ENCODE assay signal across 15 mouse cellular contexts in genomic region chr12:80787604-80788003, GRCm38 (mm10). TPM values are rescaled to one million over a fixed set of nuclear protein-coding genes. Genes with fewer than 3 reads are reported as not detected.
DNase-seq lines count a peak whose midpoint lies in the region; ATAC-seq and TF ChIP-seq lines count a peak whose summit lies in the region.
"Had no signal": no experiment of that assay in that cellular context is flagged by ENCODE, and none has a peak within 500 bp of the region (broad histone marks: within the 10 kb centered on the region; RNA-seq: fewer than 3 reads in every experiment).

No protein-coding gene starts in this region.

- no peak overlapping the region for H3K27ac ChIP-seq in heart, embryonic 14.5 days (replicated peaks in 1 of 2; ENCODE audit: control insufficient read depth in 1 of 2, insufficient read depth in 1 of 2, low read depth in 2 of 2, low read length in 2 of 2)
- H3K27ac ChIP-seq in cerebellum, adult 2 months (ENCODE audit: insufficient read depth, low read length) = peak overlapping the region; percentile 49
- H3K27ac ChIP-seq in liver, embryonic 15.5 days (replicated peaks) = peak overlapping the region; percentile 48; the same call in 1 of the 2 replicates
- H3K27ac ChIP-seq: limb, embryonic 12.5 days had no signal

- no peak for ATAC-seq in heart, embryonic 14.5 days (ENCODE audit: insufficient number of reproducible peaks, insufficient read depth, low FRiP score, low read depth)
- no peak for ATAC-seq in liver, embryonic 15.5 days (ENCODE audit: insufficient read depth)
- ATAC-seq: CD4-positive, CD25-positive, alpha-beta regulatory T cell, adult 4 months had no signal

- no peaks in the 10 kb centered on the region for H3K36me3 ChIP-seq in heart, embryonic 14.5 days (ENCODE audit: control insufficient read depth, insufficient read depth, low read length)
- peaks cover under 1% of the 10 kb centered on the region; the same call in 1 of the 2 replicates for H3K36me3 ChIP-seq in liver, embryonic 15.5 days (replicated peaks)
- H3K36me3 ChIP-seq: limb, embryonic 12.5 days had no signal

- no peaks in the 10 kb centered on the region for H3K27me3 ChIP-seq in heart, embryonic 14.5 days (ENCODE audit: control insufficient read depth, insufficient read depth, low read length)
- H3K27me3 ChIP-seq in cerebellum, adult 2 months (ENCODE audit: control insufficient read depth, insufficient read depth, low read length) = no peaks in the 10 kb centered on the region
- H3K27me3 ChIP-seq in liver, embryonic 15.5 days = no peaks in the 10 kb centered on the region

- no peak for DNase-seq in heart, adult 18-20 months
- DNase-seq in cerebellum, adult 2 months = peak; percentile 69 to 70
- peak; percentile 77 to 82 for DNase-seq in kidney, adult 8-10 months
- DNase-seq in right cerebral cortex, postnatal 25 days = no peak
- no peak for DNase-seq in right cerebral cortex, postnatal 36 days (ENCODE audit: low spot score in 2 of 2)
- DNase-seq in thymus, postnatal 10 days (ENCODE audit: low spot score in 2 of 2) = no peak
- DNase-seq: adrenal gland, postnatal 36 days; gastrocnemius, postnatal 14 days; layer of hippocampus, adult 9-11 months; lung, postnatal 4 days; thymus, adult 18-20 months had no signal

- no peak overlapping the region for H3K4me3 ChIP-seq in heart, embryonic 14.5 days (ENCODE audit: control insufficient read depth in 1 of 2, insufficient read depth in 1 of 2, low read depth in 1 of 2, low read length in 2 of 2)
- peak overlapping the region; percentile 23 for H3K4me3 ChIP-seq in cerebellum, adult 2 months (replicated peaks; ENCODE audit: insufficient read depth, low read depth, low read length)
- H3K4me3 ChIP-seq in liver, embryonic 15.5 days (replicated peaks) = no peak overlapping the region
- H3K4me3 ChIP-seq: limb, embryonic 12.5 days had no signal

- no peak for TF ChIP-seq POLR2A in cerebellum, adult 2 months (IDR thresholded peaks at IDR 0.05; ENCODE audit: borderline replicate concordance, insufficient read depth, low read length)

- 16% methylated on average over 11 of the region's 11 CpGs for WGBS in heart, embryonic 14.5 days
- whole genome bisulfite sequencing in cerebellum, adult 2 months = 8% methylated on average over 11 of the region's 11 CpGs
- 56% methylated on average over 11 of the region's 11 CpGs for WGBS in liver, embryonic 15.5 days (ENCODE audit: insufficient replicate concordance)

- peaks cover 6 to 25% of the 10 kb centered on the region in 2 experiments for H3K4me1 ChIP-seq in heart, embryonic 14.5 days (ENCODE audit: control insufficient read depth in 2 of 2, insufficient read depth in 2 of 2, low read length in 2 of 2)
- H3K4me1 ChIP-seq in cerebellum, adult 2 months (ENCODE audit: control insufficient read depth, insufficient read depth, low read length) = peaks cover 24% of the 10 kb centered on the region
- H3K4me1 ChIP-seq in liver, embryonic 15.5 days (replicated peaks) = peaks cover 73% of the 10 kb centered on the region

- H3K9ac ChIP-seq in heart, embryonic 14.5 days (ENCODE audit: low read length) = peak overlapping the region; percentile 11; the same call in 1 of the 2 replicates
- H3K9ac ChIP-seq in liver, embryonic 15.5 days = no peak overlapping the region
- H3K9ac ChIP-seq: limb, embryonic 12.5 days had no signal

- no peak for TF ChIP-seq CTCF in cerebellum, adult 2 months (IDR thresholded peaks at IDR 0.05; ENCODE audit: borderline replicate concordance, insufficient read depth, low read depth, low read length)

- peak overlapping the region; percentile 12; the same call in 1 of the 2 replicates for H3K4me2 ChIP-seq in heart, embryonic 14.5 days (ENCODE audit: low read length)
- H3K4me2 ChIP-seq in liver, embryonic 15.5 days = peak overlapping the region; percentile 19
- H3K4me2 ChIP-seq: limb, embryonic 12.5 days had no signal

- no peaks in the 10 kb centered on the region for H3K9me3 ChIP-seq in heart, embryonic 14.5 days (ENCODE audit: control insufficient read depth, low read length)
- no peaks in the 10 kb centered on the region for H3K9me3 ChIP-seq in liver, embryonic 15.5 days (replicated peaks)
- H3K9me3 ChIP-seq: limb, embryonic 12.5 days had no signal

RNA-seq across cellular contexts. Expression of gene Susd6, which starts 2.7 kb away (rescaled TPM):
- polyA plus RNA-seq in heart, embryonic 14.5 days (2014; fragmentation: Nextera tagmentation; extraction: Ambion mirVana) = 22.3 and 22.5 TPM in 2 replicates
- 10 to 100 TPM; 68.3 to 71.9 TPM for total RNA-seq in heart, adult 18-20 months (2021)
- polyA plus RNA-seq in cerebellum, adult 2 months (2012; rRNA removed) = 46.3 and 54.8 TPM in 2 replicates
- polyA plus RNA-seq in liver, embryonic 15.5 days (2015; fragmentation: Nextera tagmentation; extraction: Ambion mirVana) = 13.7 and 15.8 TPM in 2 replicates

RNA-seq across cellular contexts. Expression of gene Ccdc177, which starts 27.1 kb away (rescaled TPM):
- polyA plus RNA-seq in heart, embryonic 14.5 days (2014; fragmentation: Nextera tagmentation; extraction: Ambion mirVana) = not detected in 2 replicates
- under 1 TPM in 1 of 2 experiments, not detected in 1; 0.05 TPM for total RNA-seq in heart, adult 18-20 months (2021)
- polyA plus RNA-seq in cerebellum, adult 2 months (2012; rRNA removed) = 4.9 and 5.4 TPM in 2 replicates
- polyA plus RNA-seq in liver, embryonic 15.5 days (2015; fragmentation: Nextera tagmentation; extraction: Ambion mirVana) = not detected in 2 replicates
- total RNA-seq: adrenal gland, postnatal 36 days had no signal
- polyA plus RNA-seq: CD4-positive, CD25-positive, alpha-beta regulatory T cell, adult 4 months had no signal

Comparison
In these comparisons a context has a peak if more than half of its experiments do, and no peak if none do; other contexts are left out.
1. H3K27ac ChIP-seq: peak in cerebellum, adult 2 months (single experiment) and liver, embryonic 15.5 days (single experiment); none in heart, embryonic 14.5 days (0 of 2).
2. DNase-seq: peak in cerebellum, adult 2 months (2 of 2) and kidney, adult 8-10 months (2 of 2); none in heart, adult 18-20 months (0 of 2), right cerebral cortex, postnatal 25 days (single experiment), right cerebral cortex, postnatal 36 days (0 of 2) and thymus, postnatal 10 days (0 of 2).